Mouse (Mus musculus) kidney, postnatal 36 days (tissue): ENCODE data around the gene Schip1.
A peak's percentile ranks its signal among the peaks of the same experiment; 100 is the strongest.

ENCODE experiments used
- DNase-seq, 2 experiments: peaks; one replicate each; pipeline ENCODE4 v3.0.0; 2021 to 2022; ENCODE audit warnings: mixed read lengths in 2 of 2

The Schip1 gene

DNA sequence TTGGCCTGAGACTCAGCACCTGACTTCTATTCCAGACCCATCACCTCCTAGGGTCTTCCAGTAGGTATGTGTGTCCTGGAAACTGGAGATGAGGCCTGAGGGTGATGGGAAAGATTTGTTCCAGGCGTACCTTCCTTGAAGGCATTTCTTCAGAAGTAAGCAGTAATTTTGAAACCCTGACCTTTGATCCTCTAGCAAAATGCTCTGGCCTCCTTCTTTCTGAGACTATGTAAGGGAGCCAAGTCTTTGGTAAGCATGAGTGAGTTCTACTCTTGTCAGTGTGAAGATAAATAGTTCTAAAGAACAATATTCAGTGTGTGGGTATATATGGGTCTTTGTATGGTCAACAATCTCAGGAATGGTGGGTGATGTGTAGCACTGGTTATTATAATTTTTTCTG, 65.8 kb downstream of the Schip1 start:
- peak; percentile 2 to 48 for DNase-seq

DNA sequence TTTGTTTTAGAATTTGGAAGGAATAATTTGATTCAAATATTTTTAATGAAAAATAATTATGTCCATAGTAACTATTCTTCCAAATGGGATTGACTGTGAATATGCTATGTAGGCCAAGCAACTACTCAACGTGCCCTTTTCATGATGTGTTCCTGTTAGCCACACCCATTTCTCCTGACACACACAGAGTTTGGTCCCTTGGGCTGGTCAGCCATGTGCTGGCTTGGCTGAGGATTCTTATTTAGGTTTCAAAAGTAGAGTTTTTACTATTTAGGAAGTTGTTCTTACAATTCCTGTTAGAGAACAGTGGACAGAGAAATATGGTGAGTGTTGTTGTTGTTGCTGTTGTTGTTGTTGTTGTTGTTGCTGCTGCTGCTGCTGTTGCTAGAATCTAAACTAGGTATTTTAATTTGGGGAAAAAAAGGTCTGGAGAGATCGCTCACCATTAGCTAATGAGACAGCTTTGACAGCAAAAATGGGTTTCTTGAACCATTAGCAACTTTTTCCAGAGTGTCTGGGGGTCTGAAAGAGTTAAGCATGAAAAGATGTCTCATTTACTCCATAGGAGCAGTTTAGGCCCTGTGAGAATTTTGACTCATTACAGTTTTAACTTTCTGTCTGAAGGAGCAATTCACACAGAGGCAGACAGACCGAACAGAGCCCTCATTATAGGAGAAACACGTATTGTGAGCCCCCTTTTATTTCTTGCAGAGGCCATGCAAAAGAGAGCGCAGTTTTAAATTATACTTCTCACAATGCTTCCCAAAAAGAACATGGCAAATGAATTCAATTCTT, 74.4 kb downstream of the Schip1 start:
- DNase-seq, result no peak

DNA sequence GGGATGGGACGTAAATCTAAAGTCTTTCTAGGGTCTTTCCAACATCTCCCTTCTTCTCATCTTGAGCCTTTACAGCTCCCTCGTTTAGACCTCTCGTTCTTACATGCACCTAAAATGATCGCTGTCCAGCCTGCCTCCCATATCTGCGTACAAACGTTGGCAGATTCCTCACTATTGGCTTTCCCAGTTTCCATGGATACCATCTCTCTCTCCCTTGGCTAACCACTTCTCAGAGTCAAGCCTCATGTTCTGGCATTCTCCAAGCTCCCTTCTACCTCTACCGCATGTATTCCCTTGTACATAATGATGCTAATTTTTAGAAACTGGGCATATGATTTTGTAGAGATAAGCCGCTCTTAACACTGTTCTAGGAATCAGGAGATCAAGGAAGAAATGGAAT, 86.1 kb downstream of the Schip1 start:
- DNase-seq, result no peak

DNA sequence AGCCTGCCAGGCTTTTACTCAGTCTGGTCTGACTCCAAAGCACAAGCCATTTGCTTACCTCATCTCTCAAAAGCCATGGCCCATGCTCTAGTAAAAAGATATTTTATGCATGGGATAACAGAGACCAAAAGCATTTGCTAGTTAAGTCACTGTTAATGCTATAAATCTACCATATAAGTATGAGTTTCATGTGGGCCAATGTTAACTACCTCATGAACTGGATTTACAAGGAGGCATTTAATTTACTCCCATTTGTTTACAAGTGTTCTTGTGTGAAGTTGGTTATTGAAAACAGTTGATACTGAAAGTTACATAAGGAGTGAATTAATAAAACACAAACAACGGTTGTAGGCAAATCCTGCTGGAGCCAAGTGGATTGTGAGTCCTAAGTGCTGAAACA, 95.6 kb downstream of the Schip1 start:
- no peak for DNase-seq

DNA sequence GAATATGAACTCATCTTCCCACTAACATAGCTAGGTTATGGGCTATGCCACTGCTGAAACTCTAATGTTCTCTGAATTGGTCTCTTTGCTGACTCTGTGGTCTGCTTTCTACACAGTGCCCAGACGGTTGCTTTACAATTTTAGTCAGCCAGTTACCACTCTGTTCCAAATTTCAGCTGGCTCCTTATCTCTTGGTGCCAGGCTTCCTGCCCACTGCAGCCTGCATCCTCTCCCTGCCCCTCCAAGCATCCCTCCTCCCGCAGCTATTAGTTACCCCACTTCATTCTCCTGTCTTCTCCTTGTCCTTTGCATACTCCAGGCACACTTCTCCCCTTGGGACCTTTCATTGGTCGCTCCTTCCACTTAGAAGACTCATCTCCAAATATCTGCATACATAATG, 96.2 kb downstream of the Schip1 start:
- no peak for DNase-seq

DNA sequence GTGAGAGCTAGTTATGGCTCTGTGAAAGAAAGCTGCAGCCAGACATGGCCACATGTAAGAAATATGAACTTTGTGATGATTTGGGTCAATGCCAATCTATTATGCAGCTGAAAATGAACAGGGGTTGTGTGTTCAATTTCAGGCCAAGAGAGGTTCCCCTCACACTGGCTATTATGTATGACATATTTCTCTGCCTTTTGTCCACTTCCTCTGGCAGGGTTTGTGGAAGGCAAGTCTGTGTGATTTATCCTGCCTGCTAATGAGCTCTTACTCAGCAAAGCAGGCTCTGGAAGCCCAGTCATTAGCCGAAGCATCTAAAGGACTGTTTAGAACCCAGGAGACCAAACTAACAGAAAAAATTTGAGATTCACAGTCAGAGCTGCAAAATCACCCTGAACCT, 113.6 kb downstream of the Schip1 start:
- DNase-seq, result no peak

DNA sequence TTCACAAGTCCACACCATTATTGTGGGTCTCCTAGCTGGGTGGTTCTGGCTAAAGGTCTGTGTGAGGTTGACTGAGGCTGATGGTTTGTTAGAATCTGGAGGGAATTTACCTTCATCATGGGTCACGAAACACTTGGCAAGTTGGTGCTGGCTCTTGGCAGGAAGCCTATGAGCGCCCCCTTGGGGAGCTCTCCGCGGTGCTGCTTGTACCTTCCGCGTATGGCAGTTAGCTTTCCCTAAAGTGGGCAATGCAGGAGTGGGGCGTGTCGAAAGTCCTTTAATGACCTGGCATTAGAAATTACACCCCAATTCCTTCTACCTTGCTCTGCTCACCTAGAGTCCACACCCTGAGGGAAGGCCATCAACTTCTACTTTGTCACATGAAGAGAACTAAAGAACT, 122.9 kb downstream of the Schip1 start:
- peak in 1 of 2 experiments; percentile 24 for DNase-seq

DNA sequence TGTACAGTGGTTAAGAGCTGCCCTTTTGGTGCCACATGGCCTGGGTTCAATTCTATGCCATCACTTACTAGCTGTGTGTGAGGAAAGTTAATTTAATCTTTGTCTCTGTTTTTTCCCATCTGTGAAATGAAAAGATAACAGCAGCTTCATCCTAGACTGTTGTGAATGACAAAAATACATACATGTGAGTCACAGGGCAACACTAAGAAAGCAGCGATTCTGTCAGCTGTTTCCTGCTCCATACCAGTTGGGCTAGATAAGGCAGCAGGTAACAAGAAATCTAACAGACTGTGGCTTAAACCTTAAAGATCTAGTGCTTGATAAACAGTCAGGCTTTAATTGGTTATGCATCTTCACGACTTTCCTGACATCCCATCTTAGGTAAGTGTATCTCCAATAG, 124.5 kb downstream of the Schip1 start:
- DNase-seq, result no peak

DNA sequence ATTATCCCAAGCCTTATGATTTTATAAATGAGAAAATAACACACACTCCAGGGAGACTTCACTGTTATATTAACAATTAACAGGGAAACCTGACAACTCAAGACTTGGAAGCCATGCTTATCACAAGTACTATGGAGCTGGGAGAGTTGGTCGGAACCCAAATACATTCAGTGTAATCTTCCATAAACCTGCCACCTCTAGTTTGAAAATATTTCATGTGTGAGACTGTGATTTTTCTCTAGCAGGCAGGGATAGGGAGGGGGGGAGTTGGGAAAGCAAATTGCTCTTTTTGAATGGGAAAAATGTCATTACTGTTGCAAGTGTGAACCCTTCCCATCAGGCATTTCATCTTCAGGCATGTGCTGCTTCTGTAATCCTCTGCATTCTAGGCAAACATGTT, 132.3 kb downstream of the Schip1 start:
- DNase-seq, result no peak

DNA sequence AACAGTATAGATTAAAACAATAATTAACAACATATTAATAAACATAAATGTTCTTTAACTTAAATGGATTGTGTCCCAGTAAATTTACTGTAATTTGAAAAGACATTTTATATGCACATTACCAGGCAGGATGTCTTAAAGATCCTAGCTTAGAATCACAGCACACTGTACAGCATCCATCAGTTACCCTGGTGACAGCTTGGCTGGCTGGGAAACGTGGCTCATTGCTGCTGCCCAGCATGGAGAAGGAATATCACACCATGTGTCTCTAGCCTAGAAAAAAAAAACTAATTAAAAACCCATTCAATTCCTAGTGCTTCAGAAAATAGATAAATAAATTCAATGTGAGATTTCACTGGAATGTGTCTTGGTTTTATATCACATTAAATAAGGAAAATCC, 136.6 kb downstream of the Schip1 start:
- no peak for DNase-seq

DNA sequence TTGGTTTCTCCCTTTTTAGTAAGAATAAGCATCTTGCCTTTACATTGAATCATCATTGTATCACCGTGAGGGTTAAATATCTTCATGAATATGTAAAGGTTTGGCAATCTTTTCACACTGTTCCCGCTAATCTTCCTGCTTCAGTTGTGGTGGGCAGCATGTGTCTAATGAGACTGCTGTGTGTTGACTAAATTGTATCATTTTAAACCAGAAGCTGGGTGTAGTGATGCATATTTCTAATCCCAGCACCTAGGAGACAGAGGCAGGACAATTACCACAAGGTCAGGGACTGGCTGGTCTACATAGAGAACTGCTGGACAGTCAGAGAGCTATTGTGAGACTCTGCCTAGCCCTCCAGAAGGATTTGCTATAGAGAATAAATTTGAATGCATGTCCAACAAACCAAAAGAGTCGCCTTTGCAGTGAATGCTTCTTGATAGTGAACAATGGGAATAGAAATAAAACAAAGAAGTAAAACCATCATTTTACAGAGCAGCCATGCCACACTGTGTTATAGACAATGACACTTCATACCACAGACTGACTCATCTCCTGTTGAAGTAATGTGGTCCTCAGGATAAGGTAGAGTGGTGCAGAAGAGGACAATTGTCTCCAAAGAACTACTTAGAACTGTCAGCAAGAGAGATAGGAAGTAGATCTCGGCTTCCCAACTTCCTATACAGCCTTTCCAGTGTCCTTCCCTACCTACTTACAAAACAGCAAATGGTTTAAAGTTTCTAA, 137.7 kb downstream of the Schip1 start:
- no peak for DNase-seq

DNA sequence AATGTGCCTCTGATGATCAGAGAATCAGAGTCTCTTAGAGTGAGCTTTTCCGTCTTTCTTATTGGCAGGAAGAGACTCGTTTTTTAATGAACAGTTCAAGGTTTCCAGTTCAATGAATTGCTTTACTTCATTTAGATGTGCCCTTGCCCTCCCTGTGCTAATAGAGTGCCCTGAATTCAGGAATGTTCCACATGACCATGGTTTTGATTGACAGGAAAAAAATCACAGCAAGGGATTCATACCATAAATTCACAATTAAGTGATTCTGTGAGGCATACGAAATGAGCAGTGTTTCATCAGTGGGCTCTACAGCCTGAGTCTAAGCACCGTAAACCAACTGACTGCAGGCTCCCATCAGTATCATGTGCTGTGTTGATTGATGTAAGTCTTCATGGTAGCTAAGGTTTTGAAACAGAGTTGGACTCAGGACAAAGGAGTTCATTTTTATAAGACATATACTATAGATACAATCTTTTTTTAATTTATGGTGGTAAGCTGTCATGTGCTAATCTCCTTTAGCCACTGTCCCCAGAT, 139.4 kb downstream of the Schip1 start:
- no peak for DNase-seq

DNA sequence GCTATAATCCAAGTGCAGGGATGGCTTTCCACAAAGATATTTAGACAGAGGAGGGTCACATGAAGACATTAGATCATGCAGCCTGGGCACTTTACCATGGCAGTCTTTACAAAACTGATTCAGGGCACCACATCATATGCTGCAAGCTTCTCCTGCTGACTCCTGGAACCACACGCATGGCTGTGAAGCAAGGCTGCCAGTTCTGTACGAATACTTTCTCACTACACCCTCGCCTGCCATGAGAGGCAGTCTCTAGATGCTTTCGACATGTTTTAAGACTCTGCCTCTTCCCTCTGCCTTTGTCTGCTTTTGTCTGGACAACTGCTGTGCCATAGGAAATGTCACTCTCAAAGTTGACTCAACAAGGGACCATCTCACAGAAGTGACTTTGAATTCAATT, 145.8 kb downstream of the Schip1 start:
- no peak for DNase-seq

DNA sequence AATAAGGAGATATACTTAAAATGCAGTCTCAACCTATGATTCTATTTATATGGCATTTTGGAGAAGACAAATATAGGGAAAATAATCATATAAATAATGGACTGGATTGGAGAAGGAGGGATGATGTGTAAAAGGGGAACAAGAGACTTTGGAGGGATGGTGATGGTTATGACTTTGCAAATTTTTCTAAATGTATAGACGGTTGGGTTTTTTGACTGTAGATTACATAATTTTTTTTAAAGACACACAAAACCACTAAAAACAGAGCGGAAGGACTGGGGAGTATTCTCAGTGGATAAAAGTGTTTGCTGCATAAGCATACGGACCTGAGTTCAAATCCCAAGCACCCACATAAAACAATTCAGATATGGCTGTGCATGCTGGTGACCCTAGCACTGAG, 156.8 kb downstream of the Schip1 start:
- no peak for DNase-seq

DNA sequence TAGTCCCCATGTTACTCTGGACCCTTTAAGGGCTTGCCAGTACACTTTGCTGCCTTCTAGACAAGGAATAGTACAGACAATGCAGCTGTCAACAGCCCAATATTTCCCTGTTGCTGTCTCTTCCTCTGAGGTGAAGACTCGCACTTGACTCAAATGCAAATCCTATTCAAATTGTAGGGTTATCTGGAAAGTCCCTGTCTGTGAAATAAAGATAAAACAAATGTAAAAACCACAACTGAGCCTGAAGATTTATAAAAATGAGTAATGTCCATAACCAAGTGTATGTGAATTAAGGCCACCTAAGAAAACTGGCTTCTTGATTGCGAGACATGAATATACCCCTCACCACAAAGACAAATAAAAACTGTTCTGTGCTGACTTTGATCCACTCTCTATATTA, 175.3 kb downstream of the Schip1 start:
- DNase-seq, result no peak

DNA sequence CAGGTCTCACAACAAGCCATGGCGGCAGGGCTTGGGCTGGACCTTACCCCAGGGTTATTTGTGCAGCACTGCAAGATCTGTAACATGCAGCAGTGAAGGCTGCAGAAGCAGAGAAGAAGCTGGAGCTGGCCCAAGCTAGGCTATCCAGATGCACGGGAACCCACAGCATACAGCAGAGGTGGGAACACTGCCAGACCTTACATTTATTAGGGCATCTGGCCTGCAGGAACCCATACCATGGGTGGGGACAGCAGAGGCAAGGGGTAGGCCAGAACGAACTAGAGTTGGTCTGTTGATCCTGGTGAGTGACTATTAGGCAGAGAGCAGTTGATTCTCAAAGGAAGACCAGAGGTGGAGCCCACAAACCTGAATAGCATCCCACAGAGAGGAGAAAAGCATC, 178.6 kb downstream of the Schip1 start:
- no peak for DNase-seq

DNA sequence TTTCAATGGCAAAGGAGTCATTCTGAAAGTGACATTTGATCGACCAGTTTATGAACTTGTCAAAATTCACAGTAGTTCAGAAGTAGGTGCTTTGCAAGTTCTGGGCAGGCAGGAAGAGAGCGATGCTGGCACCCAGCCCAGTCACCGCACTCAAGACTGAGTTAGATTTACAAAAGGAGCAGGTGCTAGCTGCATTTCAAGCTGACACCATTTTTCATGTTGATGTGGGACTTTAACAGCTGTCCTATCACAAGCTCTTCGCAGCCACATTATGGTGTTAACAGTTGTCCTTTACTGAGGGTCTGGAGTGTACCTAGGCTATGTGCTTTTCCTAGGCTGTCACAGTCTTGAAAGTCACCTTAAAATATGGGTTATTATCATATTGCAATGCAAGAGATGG, 181.6 kb downstream of the Schip1 start:
- peak in 1 of 2 experiments; percentile 4 for DNase-seq

DNA sequence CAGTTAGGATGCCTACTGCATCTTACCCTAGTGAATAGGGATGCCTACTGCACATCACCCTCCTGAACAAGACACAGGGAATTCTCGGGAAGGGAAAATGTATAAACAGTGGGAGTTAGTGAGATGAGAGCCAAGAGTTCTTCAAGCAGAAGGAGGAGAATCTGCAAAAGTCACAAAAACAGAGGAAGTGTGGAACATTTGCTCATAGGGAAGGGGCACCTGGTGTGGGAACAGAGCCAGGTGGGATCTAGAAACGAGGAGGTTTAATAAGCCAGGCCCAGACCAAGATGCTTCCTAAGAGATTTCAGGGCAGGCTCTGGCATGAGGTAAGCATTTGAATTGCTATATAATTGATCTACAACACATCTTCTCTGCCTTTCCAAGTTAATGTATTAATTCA, 186.0 kb downstream of the Schip1 start:
- DNase-seq, result no peak

DNA sequence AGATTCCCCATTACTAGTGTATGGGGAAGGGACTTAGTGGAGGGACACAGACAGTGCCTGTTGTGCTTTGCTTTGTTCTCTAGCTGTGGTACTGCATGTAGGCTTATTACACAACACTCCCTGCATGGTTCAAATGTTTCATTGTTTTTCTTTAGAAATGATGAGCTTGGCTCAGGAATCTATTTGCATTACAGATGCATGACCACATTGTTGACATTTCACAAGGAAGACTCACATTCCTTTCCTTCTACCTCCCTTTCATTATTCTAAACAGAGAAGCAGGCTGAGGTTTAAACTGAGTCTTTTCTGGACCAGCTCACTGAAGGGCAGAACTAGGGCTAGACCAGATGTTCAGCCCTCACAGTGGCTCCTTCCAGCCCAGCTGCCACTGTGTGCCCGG, 187.7 kb downstream of the Schip1 start:
- DNase-seq, result no peak

DNA sequence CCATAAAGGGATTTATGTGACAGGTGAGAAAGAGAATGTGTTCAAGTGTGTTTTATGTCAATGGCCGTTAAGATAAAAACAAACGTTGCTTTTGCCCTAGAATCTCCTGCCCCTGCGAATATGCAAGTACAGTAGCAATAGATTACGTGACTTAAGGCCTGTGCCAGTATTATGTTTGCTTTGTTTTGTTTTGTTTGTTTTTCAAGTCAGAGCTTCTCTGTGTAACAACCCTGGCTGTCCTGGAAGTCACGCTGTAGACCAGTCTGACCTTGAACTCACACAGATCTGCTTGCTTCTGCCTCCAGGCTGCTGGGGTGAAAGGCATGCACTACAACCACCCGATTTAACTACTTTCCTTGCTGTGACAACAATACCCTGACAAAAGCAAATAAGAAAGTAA, 197.7 kb downstream of the Schip1 start:
- no peak for DNase-seq

DNA sequence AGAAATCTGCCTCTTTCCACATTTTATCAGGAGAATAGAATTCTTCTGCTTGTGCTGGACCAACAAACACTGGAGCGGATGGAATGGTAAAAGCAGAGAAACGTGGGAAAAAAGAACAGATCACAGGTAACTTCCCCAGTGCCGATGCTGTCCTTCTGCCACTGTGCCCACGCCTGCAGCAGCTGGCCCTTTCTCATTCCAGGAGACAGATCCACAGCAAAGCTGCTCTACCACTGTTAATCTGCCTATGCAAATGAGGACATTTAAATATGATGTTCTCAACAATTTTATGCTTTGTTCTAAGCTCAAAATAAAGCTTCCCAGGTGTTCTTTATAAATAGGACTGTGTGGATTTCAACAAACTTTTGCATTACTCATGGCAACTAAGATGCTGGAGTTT, 203.3 kb downstream of the Schip1 start:
- DNase-seq, result no peak

DNA sequence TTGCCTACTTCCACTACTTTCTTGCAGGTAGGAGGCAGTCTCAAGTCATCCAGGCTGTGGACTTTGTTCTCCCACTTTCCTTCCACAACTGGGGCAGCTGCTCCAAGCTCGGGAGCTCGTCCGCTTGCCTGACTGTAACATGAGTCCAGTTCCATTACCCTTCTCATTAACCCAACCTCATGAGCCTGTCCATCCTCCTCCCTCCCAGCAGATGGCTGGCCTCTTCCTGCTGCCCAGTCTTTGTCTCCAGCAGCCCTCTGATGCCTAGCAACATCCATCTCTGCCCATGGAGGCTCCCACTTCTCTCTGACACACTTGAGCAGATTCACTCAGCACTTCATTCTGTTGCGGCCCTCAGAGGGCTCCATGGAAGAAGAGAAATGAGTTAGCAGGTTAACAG, 204.6 kb downstream of the Schip1 start:
- DNase-seq, result no peak

DNA sequence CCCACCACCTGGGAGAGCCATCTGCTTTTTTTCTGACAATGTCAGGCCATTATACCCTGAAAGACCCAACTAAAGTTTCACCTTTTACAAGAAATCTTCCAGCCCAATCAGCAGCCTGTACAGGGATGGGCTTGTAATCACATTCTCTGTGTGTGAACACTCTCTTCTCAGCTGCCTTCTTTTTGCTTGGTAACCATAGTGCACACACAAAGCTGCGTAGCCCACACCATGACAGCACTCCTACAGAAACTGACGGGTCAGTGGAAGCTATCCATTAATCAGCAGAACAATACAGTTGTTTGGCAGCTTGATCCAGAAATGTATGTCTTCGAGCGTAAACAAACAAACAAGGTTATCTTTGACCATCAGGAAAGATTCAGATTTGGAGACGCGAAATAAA, 205.6 kb downstream of the Schip1 start:
- DNase-seq, result no peak

DNA sequence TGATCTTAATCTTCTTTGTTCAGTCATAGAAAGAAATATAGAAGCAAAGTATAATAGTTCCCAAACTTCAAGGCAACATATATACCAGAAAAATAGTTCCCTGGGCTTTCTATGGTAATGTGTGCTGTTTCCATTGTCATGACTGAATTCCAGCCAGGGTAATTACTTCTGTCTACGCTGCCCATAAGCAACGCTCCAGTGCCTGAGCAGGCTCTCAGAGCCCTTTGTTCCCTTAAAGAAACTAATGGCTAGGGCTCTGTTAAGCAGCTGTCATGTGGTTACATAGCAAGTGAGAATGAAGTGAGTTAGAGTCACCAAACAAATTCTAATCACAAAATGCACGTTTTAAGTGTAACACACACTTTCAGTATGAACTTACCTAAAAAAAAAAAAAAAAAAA, 206.9 kb downstream of the Schip1 start:
- no peak for DNase-seq
